Mouse (Mus musculus) cerebellum, adult 8-10 months (tissue): Measurements from ENCODE around the gene Prkaca.

Experiments used
- DNase-seq: peaks from one replicate; pipeline ENCODE4 v3.0.0; 2022

Prkaca gene

DNA sequence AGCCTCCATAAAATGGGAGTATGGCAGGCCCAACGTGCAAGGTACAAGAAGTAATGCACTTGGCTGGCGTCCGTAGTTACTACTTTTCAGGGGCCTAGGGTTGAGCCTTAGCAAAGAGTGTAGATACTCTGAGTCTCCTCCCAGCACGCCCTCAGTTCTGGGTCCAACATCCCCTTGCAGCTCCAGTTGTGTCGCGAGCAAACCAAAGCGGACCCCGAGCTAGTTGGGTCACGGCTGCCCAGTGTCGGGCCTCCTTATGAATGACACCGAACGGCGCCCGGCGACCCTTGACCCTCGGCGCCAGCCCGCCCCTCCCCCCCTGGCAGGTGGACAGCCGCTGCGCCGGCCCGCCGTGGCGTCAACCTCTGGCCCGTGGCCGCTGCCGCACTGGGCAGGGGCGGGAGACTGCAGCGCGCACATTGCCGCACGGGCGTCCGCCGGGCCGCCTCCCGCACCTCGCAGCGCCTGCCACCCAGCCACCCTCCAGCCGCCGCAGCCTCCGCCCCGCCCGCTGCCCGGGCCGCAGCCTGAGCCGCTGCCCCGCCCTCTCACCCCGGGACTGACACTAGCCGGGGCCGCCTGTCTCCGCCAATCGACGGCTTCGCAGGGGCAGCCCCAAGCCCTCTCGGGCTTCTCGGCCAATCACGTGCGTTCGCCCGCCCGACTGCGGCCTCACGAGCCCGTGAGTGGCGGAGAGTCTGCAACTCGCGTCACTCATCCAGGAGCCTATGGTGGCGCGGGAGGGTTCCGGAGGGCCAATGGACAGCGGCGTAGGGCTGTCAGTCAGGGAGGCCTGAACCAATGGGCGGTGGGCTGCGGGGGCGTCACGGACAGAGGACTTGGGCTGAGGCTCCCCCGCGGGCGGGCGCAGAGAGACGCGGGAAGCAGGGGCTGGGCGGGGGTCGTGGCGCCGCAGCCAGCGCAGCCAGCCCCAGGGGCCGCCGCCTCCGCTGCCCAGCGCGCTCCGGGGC lies at the start of gene Prkaca:
Gene Prkaca (plus strand): TSS at position 844 of the 971 bp plus-strand sequence.
- peak; percentile 98 for DNase-seq

DNA sequence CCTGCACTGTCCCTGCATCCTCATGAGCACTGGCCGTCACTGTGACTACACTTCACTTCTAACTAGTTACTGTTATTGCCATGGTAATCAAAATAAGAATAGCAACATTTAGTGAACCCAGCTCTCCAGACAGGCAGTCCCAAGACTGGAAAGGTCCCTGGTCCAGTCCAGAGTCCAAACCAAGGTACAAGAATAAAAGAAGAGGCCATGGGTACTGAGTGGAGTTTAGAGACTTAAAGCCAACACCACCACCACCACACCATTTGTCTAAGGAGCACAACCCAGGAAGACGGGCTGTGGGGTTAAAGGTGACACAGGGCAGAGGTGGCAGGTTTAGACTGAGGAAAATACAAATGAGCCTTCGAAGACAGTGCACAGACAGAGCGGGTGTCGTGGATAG lies 48.2 kb upstream of the Prkaca start:
- no peak for DNase-seq

DNA sequence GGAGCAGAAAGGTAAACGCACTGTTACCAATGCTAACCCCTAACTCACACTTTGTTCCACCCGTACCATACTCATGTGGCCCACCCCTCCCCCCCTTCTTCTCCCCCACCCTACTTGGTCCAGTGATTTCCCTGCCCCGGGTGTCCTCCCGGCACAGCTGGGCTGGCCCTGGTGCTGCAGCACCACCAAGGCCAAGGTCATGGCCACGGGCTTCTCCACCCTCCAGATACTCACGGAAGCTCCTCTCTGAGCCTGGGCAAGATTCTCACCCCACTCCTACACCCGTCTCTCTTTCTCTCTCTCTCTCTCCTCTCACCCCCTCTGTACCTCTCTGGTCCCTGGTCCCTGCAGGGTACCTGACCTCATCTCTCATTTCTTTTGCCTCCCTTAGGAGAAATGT lies 46.5 kb upstream of the Prkaca start:
- no peak for DNase-seq

DNA sequence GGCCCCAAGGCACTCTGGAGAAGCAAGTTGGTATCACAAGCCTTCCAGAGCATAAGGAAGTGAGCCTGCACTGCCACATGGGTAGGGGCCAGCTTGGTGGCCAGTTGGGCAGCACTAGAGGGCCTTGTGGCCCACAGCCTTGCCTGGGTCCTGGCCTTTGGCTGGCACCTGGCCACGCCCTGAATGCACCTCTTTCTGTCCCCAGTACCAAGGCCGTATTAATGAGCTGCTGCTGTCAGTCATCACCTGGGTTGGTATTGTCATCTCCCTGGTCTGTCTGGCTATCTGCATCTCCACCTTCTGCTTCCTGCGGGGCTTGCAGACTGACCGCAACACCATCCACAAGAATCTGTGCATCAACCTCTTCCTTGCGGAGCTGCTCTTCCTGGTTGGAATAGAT lies 38.6 kb upstream of the Prkaca start:
- no peak for DNase-seq

DNA sequence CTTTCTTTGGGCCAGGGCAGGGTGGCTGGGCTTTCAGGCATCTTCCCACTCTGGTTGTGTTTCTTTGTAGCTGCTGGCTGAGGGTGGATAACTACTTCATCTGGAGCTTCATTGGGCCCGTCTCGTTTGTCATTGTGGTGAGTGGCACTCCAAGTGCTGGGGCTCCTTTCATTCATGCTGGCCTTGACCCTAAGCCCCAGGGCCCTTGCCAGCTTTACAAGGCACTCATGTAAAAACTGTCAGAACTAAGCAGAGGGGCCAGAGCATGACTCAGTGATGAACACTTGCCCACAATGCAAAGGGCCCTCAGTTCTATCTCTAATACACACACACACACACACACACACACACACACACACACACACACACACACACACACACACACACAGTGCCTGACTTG lies 37.8 kb upstream of the Prkaca start:
- no peak for DNase-seq

DNA sequence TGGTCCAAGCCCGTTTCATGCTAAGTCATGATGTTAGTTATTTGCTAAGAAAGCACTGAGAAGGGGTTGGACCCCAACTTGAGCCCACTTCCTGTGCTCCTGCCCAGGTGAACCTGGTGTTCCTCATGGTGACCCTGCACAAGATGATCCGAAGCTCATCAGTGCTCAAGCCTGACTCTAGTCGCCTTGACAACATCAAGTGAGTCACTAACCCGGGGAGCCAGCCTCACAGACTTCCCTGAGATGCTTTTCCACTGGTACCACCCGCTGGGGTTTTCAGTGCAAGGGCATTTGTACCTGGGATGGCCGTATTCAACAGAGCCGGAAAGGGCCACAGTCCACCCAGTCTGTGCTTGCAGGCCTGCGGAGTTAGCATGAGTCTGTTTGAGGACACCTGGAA lies 37.4 kb upstream of the Prkaca start:
- no peak for DNase-seq

DNA sequence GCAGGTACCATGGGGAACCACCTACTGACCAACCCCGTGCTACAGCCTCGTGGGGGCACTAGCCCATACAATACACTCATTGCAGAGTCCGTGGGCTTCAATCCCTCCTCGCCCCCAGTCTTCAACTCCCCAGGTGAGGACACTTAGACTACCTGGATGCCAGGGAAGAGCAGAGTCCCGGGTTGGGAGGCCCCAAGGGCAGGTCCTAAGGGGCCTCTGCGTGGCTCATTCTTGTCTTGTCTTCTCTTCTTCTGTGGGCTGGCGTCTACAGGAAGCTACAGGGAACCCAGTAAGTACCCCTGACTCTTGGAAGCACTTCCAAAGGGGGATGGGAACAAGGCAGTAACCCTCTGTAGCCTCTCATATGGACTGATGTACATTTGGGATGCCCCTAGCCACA lies 35.1 kb upstream of the Prkaca start:
- no peak for DNase-seq

DNA sequence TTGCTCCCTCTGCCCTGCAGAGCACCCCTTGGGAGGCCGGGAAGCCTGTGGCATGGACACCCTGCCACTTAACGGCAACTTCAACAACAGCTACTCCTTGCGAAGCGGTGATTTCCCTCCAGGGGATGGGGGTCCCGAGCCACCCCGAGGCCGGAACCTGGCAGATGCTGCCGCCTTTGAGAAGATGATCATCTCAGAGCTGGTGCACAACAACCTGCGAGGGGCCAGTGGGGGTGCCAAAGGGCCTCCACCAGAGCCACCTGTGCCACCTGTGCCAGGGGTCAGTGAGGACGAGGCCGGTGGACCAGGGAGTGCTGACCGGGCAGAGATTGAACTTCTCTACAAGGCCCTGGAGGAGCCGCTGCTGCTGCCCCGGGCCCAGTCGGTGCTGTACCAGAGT lies 34.5 kb upstream of the Prkaca start:
- no peak for DNase-seq

DNA sequence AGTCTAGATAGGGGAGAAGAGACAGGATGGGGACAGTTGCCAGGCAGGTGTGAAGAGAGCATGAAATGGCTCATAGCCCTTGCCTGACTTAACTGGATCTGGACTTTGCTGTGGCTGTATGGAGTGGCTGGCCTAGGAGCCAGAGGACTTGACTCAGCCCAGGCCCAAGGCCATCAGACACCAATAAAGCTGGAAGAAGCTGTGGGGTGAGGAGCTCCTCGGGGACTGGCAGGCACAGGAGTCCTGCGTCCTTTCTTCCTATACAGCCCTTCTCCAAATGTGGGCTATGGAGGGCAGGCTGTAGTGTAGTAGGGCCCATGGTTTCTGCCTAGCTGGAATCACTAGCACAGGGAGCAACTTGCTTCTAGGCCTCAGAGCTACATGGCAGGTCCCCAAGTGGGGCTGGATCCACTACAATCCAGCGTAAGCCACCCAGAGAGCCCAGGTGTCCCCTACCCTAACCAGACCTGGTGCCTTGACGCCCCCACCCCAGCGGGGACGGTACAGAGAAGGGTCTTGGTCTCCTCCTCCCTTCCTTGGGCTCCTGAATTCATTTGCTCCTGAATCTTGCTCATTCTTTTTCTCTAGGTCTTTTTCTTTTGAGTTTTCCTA lies 31.6 kb upstream of the Prkaca start:
- DNase-seq: no peak

DNA sequence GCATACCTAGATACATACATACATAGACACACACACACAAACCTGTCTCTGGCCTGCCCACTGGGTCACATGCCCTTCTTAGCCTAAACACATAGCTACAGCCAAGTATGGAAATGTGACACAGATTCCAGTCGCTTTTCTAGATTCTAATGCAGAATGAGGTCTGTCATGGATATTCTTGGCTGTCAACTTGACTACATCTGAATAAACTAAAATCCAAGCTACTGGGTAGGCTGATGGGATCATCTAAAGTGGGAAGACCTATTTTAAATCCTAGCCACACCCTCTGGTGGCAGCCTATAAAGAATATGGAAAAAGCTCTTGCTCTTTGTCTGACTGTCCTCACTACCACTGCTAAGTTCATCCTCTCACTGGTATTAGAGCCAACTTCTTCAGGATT lies 30.3 kb upstream of the Prkaca start:
- DNase-seq: no peak

DNA sequence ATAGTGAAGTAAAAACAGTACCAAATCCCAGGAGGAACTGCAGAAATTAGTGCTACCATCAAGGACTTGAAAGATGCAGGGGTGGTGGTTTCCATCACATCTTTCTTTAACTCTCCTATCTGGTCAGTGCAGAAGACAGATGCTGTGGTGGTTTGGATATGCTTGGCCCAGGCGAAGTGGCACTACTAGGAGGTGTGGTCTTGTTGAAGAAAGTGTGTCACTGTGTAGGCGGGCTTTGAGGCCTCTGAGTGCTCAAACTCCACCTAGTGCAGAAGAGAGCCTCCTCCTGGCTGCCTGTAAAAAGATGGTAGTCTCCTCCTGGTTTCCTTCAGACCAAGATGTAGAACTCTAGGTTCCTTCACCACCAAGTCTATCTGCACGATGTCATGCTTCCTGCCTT lies 27.3 kb upstream of the Prkaca start:
- DNase-seq: no peak

DNA sequence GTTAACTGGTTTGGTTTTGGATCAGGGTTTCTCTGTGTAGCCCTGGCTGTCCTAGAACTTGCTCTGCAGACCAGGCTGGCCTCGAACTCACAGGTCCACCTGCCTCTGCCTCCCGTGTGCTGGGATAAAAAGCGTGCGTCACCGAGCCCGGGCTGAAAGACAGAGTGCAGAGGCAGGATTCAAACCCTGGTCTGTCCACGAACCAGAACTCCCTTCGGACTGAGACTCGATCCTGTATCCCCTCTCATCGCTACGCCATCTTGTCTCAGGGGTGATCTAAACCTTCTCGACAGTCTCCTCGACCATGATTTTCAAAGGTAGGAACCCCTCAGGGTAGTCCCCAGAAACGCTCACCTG lies 18.1 kb upstream of the Prkaca start:
- DNase-seq: no peak

DNA sequence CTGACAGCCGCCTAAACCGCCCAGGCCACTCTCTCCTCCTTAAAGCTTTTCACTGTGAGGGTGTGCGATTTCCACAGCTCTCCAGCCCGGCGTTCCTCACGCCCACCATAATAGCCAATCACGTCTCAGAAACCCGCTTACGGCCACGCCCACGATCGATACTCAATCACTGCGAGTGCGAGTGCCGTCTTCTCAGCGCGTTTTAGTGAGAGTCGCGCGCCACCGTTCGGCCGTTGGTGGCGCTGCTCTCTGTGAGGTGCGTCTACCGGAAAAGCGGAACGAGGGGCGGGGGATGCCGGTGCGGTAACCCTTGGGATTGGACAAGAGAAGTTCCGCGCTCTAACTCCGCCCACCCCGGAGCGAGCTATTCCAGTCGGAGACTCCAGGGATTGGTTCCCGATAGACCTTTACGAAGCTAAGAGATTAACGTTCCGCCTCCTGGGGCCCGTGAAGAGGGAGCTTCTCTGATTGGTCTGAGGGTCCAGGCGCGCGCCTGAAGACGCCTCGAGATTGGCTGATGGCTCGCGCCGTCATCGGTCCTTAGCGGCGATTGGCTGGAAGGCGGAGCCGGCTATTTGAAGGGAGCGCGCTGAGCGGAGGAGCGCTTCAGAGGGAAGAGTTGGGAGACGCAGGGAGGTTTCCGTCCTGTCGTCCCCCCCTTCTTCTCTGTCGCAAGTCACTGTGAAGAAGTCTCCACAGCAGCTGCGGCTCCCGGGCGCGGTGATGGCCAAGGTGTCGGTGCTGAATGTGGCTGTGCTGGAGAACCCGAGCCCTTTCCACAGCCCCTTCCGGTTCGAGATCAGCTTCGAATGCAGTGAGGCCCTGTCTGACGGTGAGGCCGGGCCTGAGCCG lies 17.5 kb upstream of the Prkaca start, which contains the start of the genes Gm10644 and Asf1b:
Gene Gm10644 (minus strand): TSS at position 100 of the 852 bp plus-strand sequence.
Gene Asf1b (plus strand): TSS at position 402 of the 852 bp plus-strand sequence.
- DNase-seq: peak; percentile 98

DNA sequence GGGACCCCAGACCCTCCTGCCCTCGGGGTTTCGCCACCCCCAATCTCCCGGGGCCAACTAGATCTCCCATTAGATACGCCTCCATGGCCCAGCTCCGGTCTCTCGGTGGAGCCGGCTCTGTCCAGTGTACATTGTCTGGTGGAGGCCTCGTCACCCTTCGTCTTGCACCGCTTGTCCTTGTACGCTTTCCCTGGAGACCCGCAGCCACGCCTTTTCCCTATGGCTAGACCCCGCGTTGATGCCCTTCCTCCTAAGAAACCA lies 16.9 kb upstream of the Prkaca start:
- no peak for DNase-seq

DNA sequence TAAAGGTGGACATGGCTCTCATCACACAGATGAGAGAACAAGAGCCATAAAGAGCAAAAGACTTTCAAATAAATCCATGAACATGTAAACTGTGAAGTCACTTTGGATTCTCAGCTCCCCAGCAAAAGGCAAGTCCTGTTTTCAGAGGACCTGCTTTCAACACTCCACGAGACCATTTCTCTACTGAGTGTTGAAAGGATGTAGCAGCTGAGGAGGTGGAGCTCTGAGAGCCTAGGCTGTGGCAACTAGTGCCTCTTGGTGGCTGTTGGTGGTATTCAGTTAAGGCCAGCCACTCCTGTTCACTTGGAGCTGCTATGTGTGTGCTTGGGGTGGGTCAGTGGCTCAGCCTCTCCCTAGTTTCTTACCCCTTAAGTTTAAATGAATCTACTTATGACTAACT lies 16.0 kb upstream of the Prkaca start:
- DNase-seq: no peak

DNA sequence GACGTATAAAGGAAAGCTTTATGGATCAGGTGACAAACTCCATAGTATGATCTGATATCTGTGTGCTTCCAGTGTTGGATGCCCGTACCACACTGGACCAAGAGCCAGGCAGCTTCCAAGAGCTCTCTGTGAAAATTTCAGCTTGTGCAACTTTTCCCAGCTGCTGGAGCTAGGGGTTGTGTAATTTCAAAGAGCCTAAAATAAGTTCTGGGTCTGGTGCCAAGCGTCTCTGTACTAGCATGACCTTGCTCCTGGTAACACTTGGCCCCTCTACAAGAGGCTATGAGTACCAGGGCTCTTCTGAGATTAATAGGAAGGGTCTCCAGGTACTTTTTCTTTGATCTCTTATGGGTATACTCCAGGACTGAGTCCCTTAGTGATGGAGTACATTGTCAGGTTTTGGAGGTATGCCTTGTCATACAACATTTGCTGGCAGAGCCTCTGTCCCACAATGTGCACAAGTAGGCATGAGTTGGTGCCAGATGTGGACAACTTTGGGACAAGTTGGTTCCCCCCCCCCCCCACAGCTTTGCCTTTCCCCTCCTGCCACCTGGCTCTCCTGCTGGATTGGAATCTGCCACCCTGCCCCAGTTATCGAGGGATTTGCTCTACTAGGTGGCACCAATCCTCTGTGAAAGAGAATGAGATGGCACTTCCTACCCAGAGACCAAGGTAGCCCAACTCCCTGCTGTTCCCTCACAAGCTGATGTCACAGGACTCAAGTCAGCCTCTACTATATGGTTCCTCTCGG lies 8.6 kb upstream of the Prkaca start:
- DNase-seq: no peak

DNA sequence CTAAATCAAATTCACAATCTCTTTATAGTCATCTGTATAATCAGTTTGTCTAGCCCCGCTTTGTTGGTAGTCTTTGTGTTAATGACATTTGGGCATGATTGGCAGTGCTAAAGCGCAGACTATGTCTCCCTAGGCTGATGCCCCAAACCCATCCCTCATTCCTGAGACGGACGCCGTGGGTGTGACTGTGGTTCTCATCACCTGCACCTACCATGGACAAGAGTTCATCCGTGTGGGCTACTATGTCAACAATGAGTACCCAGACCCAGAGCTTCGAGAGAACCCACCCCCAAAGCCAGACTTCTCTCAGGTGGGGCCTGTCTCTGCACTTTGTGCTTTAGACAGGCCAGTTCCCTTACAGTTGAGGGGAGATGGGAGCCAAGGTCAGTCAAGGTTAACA lies 5.1 kb upstream of the Prkaca start:
- DNase-seq: no peak

DNA sequence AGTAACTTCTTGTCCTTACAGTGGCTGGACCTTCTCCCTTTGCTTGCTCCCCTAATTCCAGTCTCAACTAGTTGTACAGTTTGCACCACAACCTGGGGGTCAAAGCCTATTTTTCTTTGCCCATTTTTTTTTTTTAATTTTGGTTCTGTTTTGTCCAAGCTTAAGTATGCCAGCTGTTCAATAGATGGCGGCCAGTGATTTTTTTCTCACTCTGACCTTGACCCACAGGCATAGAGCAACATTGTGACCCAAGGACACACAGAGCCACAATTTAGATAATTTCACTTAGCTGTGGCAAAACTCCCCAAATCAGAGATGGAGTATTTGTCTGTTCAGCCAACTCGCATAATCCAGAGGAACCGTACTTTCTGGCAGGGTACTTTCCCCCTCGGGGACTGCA lies 1.7 kb upstream of the Prkaca start:
- DNase-seq: no peak

DNA sequence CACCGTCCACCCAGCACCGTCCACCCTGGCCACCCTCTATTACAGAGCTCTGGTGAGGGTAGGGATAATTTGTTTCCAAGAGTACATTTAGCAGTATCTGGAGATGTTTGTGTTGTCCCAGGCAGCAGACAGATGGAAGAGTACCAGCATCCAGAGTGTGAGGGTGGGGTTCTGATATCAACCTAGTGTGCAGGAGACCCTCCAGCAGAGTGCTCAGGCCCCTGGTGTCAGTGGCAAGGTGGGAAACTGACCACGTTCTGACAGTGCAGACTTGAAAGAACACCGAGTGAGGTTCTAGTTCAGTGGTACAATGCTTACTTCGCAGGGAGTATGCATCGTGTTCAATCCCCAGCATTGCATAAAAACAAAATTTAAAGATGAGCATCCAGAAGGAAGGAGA lies 1.1 kb upstream of the Prkaca start:
- no peak for DNase-seq

DNA sequence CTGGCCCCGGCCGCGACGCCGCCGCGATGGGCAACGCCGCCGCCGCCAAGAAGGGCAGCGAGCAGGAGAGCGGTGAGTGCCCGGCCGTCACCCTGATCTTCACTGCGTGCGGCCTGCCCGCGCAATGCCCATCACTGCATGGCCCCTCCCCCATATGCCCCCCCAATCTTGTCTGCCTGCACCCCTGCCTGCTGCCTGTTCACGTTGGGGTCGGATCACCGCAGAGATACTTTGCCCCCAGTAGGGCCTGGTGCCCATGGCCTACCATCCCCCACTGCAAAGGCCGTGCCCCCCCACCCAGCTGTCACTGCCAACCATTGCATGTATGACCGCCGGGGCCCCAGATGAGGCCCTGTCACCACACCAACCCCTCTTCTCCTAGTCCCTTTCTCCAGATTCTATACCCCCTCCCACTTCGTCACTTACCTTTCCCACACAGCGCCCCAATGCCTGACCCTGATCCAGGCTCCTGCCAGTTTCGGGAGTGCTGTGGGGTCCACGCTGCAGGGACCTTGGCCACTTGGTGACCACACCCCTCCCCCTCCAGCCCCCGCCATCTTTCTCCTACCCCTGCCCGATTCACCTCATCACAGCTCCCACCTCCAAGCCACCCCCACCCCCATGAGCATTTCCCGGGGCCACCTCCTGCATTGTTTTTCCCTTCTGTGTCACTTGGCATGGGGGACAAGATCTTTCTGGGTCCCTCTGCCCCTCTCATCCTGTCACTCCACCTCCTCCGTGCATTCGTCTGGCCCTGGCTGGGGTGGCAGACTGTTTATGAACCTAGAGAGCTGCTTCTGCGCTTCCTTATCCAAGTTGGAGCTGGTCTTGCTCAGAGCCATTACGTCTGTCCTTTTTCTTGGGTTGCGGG lies 603 bp downstream of the Prkaca start:
- no peak for DNase-seq

DNA sequence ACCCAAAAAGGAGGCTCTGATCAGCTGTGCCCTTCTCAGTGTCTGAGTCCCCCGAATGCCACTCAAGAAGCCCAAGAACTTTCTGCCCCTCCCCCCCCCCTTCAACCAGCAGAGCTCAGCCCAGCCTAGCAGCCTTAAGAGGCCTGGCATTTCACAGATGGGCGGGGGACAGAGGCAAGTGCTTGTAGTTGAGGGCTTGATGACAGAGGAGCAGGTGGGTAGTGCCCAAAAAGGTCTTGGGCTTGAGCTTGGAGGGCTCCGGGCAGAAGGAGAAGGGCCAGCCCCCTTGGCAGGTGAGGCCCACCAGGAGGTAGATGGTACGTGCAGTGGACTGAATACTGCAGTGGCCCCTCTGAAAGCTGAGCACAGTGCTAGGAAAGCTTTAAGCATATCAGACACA lies 1.7 kb downstream of the Prkaca start:
- no peak for DNase-seq

DNA sequence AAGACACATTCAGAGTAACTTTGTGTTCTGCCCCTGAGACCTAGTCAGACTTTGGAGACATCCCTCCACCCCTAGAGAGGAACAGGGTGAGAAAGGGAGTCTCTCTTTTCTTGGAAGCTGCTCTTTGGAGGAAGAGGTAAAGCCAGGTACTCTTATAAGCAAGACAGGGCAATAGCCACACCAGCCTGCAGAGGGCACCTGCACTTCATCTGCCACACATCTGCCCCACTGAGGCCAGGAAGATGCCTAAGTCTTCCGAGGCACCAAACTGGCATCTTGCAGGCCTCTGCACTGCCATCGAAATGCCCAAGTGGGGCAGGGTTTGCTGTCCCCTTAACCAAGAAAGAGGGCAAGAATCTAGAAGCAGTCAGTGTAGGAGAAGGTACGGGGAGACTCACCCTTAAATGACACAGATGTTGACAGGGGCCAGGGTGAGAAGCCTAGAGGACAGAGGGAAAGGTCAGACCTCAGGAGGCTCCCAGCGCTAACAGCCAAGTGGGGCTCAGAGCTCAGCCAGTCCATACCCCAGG lies 3.4 kb downstream of the Prkaca start:
- no peak for DNase-seq
